Mouse (Mus musculus) ES-Bruce4 (cell line): ENCODE data around the gene Iqschfp.

Experiments
- CTCF ChIP-seq: IDR thresholded peaks from one replicate; pipeline ENCODE4 v1.8.1; 2011; ENCODE audit warnings: low read depth, low read length
- EP300 ChIP-seq: IDR thresholded peaks from 2 replicates; pipeline ENCODE4 v1.6.1; 2011; ENCODE audit warnings: low read depth, low read length; ENCODE audit not compliant: insufficient read depth
- POLR2A ChIP-seq: IDR thresholded peaks from one replicate; pipeline ENCODE4 v1.8.1; 2011; ENCODE audit warnings: low read length; ENCODE audit not compliant: insufficient read depth

DNA sequence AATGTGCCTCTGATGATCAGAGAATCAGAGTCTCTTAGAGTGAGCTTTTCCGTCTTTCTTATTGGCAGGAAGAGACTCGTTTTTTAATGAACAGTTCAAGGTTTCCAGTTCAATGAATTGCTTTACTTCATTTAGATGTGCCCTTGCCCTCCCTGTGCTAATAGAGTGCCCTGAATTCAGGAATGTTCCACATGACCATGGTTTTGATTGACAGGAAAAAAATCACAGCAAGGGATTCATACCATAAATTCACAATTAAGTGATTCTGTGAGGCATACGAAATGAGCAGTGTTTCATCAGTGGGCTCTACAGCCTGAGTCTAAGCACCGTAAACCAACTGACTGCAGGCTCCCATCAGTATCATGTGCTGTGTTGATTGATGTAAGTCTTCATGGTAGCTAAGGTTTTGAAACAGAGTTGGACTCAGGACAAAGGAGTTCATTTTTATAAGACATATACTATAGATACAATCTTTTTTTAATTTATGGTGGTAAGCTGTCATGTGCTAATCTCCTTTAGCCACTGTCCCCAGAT is 312.0 kb downstream of the Iqschfp start:
- TF ChIP-seq EP300 (no peak), CTCF (no peak), POLR2A (no peak)
